Mouse (Mus musculus) left cerebral cortex, postnatal 36 days (tissue): ENCODE results near the gene Arhgap31. TPM values are rescaled to one million over a fixed set of nuclear protein-coding genes. Genes with fewer than 3 reads are reported as not detected.

Experiments used
- DNase-seq, 2 experiments: peaks; one replicate each; pipeline ENCODE4 v3.0.0; 2021 to 2022; ENCODE audit warnings: low spot score in 2 of 2, mixed read lengths in 1 of 2
- intact Hi-C: fragments of 180-260 bp; cut with DNase I; formaldehyde crosslinking; loops from one replicate; pipeline ENCODE4 v1.15.1; 2025
- total RNA-seq, 2 experiments: library from RNA; stranded (reverse); gene quantifications; 2 replicates each; pipeline ENCODE4 v1.2.3; 2021

Gene Arhgap31
- total RNA-seq, 2 experiments from 2014 or later: 15.9 to 21.5 TPM

GRCm38 (mm10) chr16:38668871-38669675 is 44.0 kb downstream of the Arhgap31 start:
- DNase-seq: no peak
- intact Hi-C loops: no loop called here

DNA sequence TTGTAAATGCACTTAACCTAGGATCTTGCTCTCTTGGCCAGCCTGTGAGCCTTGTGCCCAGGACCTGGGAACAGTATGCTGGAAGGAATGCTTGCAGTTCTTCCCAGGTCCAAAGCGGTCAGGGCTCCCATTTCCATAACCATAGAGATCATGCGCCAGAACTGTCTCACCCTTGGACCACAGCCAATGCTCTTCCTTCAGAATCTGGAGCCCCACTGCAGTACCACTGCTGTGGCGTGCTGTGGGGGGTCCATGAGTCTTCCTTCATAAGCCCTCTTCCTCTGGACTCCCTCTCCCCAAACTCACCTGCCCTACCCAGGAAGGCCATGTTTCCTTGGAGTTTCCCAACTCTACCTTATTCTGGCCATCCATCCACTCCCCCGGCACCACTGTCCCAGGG is 46.6 kb downstream of the Arhgap31 start:
- DNase-seq: no peak
- intact Hi-C loops: no loop called here

- intact Hi-C loops: no loop called here
These were observed 47.1 kb downstream of the Arhgap31 start for GRCm38 (mm10) chr16:38666016-38666415.

DNA sequence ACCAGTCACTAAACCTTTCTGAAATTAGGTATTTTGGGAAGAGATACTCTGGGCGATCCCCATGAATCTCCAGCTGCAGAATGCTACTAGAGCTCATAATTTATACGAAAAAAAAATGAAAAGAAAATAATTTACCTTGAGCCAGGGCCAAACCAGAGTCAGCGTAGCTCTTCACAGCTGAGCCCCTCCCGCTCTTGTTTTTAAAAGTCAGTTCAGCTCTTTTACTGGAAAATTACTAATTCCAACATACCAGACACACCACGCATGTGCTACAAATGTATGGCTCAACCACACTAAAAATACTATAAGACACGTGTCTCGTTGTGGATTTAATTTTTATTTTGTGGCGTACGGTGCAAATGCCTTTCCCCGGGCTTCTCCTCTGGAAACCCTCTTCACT is 50.5 kb downstream of the Arhgap31 start:
- DNase-seq: no peak
- intact Hi-C loops: no loop called here

More at GRCm38 (mm10) chr16:38666016-38666415, 47.1 kb downstream of the Arhgap31 start:
- DNase-seq: no peak

DNA sequence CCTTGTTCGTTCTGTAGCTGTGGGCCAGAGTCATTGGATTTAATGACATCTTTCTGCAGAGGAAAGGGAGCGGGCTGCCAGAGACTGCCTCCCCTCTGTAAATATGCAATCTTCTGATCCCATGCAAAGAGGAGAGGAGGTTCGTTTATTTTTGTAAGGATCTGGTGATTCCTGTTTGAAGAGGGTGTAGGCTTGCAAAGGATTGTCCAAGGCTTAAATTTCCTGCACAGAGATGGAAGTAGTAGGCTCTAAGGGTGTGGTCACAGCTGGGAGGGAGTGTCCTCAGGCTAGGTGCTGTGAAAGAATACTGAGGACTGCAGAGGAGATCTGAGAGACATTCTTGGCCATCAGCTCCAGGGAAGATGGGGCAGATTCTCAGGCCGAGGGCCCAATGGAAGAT is 58.8 kb downstream of the Arhgap31 start:
- no peak for DNase-seq
- intact Hi-C loops: no loop called here

DNA sequence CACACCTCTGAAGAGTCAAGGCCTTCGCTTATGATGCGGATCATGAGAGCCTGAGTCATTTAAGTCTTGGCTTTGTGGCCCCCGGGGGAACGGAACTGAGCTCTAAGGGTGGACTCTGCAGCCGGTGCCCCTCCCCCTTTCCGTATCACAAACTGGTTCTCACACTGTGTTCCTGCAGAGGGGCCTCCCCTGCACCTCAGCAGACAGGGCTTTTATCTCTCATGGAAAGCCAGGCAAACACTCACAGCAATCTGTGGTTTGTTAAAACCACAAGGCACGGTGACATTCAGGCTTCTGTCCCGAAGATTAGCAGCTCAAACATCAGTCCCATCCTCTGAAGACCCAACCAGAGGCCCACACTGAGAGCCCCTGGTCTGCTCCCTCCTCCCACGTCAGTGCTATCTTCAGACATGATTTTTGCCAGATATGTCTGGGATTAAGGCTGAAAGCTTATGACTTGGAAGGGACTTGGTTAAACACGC is 59.6 kb downstream of the Arhgap31 start:
- DNase-seq: no peak
- intact Hi-C loops: no loop called here

DNA sequence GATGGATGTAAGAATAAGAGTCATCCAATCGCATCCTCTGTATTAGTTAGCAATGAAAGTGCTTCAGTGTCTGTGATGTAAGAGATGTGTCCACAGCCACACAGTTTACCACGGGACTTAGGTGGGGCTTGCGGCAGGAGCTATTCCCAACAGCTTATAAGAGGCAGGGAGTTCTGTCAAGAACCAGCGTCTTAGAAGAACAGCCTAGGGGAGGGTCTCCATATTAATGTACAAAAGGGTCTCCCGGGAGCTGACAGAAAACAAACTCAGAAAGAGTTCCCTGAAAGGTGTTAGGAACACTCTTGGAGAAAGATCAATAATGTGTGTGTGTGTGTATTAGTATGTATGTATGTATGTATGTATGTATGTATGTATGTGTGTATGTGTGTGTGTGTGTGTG is 60.4 kb downstream of the Arhgap31 start:
- intact Hi-C loops: no loop called here
- no peak for DNase-seq

- no peak for DNase-seq
- intact Hi-C loops: no loop called here
These were observed 61.3 kb downstream of the Arhgap31 start for GRCm38 (mm10) chr16:38651721-38652231.

DNA sequence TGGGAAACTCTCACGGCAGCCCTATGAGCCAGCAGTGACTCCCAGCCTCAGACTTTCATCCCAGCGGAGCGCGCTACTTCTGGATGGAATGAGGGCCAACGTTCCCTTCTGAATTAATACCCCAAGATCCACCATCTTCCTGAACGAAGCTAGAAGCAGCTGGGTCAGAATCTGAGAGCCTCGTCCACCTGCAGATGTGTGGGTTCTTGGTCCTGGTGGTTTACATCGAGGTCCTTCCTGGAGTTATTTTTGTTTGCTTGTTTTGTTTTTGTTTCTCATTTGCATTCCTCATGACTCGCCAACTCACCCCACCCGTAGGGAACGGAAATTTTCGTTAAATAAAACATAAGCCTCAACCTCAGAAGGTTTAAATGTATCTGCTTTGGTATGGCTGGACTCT is 61.8 kb downstream of the Arhgap31 start:
- no peak for DNase-seq
- intact Hi-C loops: no loop called here

- no peak for DNase-seq
- intact Hi-C loops: no loop called here
These were observed 63.6 kb downstream of the Arhgap31 start for GRCm38 (mm10) chr16:38649431-38649827.

DNA sequence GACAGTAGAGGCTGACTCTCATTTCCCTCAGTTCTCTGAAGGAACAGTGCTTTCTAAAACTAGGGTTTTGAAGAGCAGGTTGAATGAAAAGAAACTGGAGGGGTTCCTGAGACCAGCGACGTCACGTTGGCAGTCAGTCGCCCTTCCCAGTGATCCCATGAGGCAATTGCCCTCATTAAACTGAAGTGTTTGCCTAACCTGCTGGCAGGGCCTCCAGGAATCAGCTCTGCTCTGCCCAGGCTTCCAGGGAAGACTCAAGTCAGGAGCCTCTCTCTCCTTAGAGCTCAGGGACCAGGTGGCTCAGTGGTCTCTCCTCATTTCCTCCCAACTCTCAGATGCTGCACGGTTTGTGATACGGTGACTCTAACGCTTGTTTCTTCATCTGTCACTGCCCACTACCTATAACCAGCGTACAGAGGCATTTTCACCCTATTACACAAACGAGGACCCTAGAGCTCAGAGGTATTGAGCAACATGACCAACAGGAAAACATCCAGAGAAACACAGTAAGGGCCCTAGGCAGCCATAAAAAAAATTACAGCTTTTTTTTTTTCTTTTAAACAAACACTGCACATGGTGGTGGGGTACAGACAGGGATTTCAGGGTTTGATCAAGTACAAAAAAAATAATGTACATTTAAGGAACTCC is 64.2 kb downstream of the Arhgap31 start:
- intact Hi-C loops: no loop called here
- DNase-seq: no peak

- intact Hi-C loops: no loop called here
- DNase-seq: no peak
These were observed 64.9 kb downstream of the Arhgap31 start for GRCm38 (mm10) chr16:38648155-38648554.

GRCm38 (mm10) chr16:38644455-38644854 is 68.6 kb downstream of the Arhgap31 start:
- intact Hi-C loops: no loop called here
- no peak for DNase-seq

DNA sequence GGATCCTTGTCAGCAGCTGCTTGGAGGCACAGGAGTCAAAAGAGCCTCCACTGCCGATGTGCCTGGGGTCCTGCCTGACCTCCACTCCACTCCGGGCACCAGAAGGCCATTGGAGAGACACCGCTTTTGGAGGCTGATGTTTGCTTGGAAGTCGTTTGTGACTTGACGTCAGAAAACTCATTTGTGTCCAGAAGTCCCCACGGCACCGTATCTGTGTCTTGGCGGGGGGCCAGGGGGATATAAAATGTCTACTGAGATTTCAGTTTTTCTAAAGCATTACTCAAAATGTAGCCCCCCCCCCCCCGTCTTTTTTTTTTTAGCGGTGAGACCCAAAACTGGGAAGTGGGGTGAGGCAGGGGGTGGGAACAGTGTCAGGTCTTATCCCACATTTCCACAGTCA is 76.0 kb downstream of the Arhgap31 start:
- intact Hi-C loops: no loop called here
- DNase-seq: no peak

- no peak for DNase-seq
- intact Hi-C loops: no loop called here
These were observed 76.4 kb downstream of the Arhgap31 start for GRCm38 (mm10) chr16:38636682-38637081.

DNA sequence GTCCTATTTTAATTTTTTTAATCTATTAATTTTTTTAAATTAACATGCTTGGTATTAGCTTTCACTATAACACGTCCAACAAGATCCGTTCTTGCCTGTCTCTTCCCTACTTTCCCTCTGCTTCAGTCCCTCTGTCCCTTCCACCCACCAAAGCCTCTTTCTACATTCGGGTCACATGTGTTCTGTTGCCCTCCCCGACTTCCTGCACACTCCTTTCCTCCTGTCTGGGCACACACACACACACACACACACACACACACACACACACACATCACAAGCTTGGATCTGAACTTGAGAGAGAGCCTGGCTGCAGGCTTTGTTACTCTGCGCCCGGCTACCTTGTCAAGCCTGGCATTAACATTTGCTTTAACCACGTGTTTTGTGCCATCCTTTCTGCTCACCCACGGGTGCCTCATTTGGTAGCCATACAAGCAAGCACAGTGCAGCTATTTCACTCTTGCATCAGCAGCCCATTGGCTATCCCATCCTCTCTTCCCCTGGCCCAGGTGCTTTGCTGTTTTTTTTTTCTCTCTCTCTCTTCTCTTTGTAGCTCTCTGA is 77.2 kb downstream of the Arhgap31 start:
- DNase-seq: no peak
- intact Hi-C loops: no loop called here

- DNase-seq: peak; percentile 30 to 40
- intact Hi-C loops: no loop called here
These were observed 80.9 kb downstream of the Arhgap31 start for GRCm38 (mm10) chr16:38632147-38632546.

GRCm38 (mm10) chr16:38625811-38626369 is 87.2 kb downstream of the Arhgap31 start:
- DNase-seq: no peak
- intact Hi-C loops: loop anchor here (10.0 kb wide), 1 partner anchor 429 kb away; no protein-coding TSS in a partner anchor

DNA sequence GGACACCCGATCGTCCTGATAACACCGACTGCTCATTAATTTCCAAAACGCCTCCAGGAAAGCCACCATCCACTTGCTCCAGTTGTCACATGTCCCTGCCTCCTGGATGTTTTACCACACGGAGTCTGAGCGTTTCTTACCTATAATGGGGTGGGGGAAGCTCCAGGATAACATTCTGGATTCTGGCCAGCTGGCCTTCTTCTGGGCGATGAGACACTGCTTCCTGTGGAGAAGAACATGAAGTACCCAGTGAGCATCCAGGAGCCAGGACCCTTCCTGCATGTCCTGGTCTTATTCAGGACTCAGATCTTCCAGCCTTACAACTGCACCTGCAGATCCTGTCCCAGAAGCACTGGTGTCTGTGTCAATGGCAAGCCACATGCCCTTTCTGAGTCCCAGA is 87.7 kb downstream of the Arhgap31 start:
- no peak for DNase-seq
- intact Hi-C loops: loop anchor here (10.0 kb wide), 1 partner anchor 429 kb away; no protein-coding TSS in a partner anchor

GRCm38 (mm10) chr16:38624303-38624702 is 88.8 kb downstream of the Arhgap31 start:
- DNase-seq: no peak
- intact Hi-C loops: loop anchor here (10.0 kb wide), 1 partner anchor 430 kb away; no protein-coding TSS in a partner anchor
